Mouse (Mus musculus): ENCODE measurements around the gene Plcb3. TPM values are rescaled to one million over a fixed set of nuclear protein-coding genes. Genes with fewer than 3 reads are reported as not detected.
"Not testable (repeated sequence)": the region's sequence is repeated elsewhere in the genome, so short reads cannot be mapped to it uniquely, and the experiment has no call there.

The Plcb3 gene
- polyA plus RNA-seq, 1 experiment from 2014 or later: 41.4 TPM

DNA sequence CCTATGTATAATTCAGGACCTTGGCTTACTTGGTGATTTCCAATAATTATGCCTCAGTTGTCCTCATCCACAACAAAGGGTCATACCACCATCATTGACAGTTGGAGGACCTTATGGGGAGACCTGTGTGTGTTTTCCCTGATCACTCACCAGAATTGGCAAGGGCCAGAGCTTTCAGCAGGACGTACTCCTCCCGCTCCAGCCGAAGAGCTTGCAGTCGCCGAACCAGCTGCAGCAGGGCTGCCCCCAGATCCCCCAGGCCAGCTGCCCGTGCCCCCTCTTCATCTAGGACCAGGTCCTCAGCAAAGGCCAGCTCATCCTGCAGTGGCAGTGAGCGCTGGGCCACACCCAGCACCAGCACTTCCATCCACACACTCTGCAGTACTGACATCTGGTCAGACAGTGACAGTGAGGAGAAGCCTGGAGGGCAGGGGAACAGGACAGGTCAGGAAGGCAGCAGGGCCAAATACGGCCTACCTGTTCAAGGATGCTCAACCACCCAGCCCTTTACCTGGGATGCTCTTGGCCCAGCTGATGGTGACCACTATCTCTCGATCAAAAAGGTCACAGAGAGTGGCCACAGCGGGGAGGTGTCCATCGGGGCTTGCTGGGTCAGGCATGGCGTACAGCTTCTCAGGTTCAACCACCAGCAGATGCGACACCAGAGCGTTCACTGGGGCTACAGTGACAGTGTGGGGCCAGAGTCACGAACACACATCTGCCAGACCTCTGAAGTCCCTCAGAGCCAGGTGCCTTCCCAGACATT lies 63.9 kb downstream of the Plcb3 start:
- H3K9me3 ChIP-seq: no peaks in the 10 kb centered on the region
- peak overlapping the region; percentile 23 for H3K4me2 ChIP-seq
- H3K4me1 ChIP-seq (replicated peaks): peaks cover 20% of the 10 kb centered on the region
- whole genome bisulfite sequencing: 93% methylated on average over 15 of the region's 15 CpGs
- H3K4me3 ChIP-seq (replicated peaks): no peak overlapping the region
- H3K9ac ChIP-seq (replicated peaks): no peak overlapping the region
- peaks cover 32% of the 10 kb centered on the region for H3K36me3 ChIP-seq
- no peak overlapping the region for H3K27ac ChIP-seq
- ATAC-seq (ENCODE audit: insufficient number of reproducible peaks, insufficient read depth, low FRiP score, low TSS enrichment, low read depth): no peak
- no peaks in the 10 kb centered on the region for H3K27me3 ChIP-seq

DNA sequence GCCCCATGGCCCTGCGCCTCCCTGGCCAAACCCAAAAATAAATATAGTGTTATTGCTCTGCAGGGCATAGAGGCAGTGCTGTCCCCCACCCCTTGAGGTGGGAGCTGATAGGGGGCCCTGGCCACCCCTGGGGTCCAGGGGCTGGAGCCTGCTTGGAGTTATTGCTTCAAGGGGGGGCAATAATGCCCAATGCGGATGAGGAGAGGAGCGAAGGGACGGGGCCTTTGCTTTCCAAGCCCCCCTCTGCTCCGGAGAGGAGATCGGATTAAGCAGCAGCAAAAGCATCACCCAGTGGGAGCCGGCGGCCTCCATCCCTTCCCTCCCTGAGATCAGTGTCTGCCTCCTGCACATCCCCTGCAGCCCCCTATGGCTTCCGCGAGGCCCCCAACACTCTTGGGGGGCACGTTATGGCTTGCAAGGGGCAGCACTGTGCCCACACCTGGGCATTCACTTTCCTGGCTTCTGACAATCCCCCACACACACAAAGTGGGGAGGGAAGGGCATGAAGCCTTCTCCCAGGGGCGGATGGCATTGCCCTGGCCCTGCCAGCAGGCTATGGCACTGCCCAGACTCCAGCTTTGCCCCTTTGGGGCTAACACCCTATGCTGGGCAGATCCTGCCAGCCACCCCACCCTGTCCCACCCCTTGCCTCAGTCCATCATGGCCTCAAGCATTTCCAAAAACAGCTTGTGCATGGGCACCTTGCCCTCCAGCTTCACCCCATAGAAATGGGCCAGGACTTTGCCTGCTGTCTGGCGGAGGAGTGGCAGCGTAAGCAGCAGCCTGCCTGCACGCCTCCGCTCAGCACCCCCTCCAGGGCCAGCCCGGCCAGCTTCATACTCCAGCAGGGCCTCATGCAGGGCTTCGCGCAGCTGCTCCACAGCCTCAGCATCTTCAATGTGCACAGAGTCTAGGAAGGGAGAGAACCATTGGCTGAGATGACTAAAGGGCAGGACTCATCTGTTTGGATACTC lies 64.9 kb downstream of the Plcb3 start:
- Histone ChIP-seq H3K4me3 (replicated peaks) (peak overlapping the region; percentile 62), H3K4me2 (peak overlapping the region; percentile 68), H3K4me1 (replicated peaks) (peaks cover 20% of the 10 kb centered on the region), H3K9me3 (no peaks in the 10 kb centered on the region), H3K9ac (replicated peaks) (no peak overlapping the region), H3K27ac (no peak overlapping the region), H3K36me3 (peaks cover 41% of the 10 kb centered on the region), H3K27me3 (no peaks in the 10 kb centered on the region)
- 82% methylated on average over 19 of the region's 19 CpGs for WGBS
- ATAC-seq (ENCODE audit: insufficient number of reproducible peaks, insufficient read depth, low FRiP score, low TSS enrichment, low read depth): no peak

DNA sequence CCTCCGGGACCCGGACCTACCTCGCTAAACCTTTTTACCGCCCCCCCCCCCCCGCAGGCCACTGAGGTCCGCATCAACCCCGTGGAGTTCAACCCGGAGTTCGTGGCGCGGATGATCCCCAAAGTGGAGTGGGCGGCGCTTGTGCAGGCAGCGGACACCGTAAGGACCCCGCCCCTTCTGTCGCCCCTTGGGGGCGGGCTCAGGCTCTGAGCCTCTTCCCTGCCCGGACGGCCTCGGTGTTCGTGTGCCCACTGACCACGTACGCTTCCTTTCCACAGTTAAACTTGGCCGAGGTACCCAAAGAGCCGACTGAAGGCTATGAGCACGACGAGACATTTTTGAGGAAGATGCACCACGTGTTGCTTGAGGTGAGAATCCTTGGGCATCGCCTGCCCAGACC lies 66.0 kb downstream of the Plcb3 start:
- WGBS: 1% methylated on average over 30 of the region's 30 CpGs
- Histone ChIP-seq H3K4me2 (peak overlapping the region; percentile 68), H3K4me3 (replicated peaks) (peak overlapping the region; percentile 62), H3K27ac (peak overlapping the region; percentile 98), H3K36me3 (peaks cover 51% of the 10 kb centered on the region), H3K4me1 (replicated peaks) (peaks cover 20% of the 10 kb centered on the region), H3K9ac (replicated peaks) (peak overlapping the region; percentile 70)
- peak; percentile 15; the same call in 1 of the 2 replicates for ATAC-seq (ENCODE audit: insufficient number of reproducible peaks, insufficient read depth, low FRiP score, low TSS enrichment, low read depth)
- H3K27me3 ChIP-seq, H3K9me3 ChIP-seq: not testable (repeated sequence)

DNA sequence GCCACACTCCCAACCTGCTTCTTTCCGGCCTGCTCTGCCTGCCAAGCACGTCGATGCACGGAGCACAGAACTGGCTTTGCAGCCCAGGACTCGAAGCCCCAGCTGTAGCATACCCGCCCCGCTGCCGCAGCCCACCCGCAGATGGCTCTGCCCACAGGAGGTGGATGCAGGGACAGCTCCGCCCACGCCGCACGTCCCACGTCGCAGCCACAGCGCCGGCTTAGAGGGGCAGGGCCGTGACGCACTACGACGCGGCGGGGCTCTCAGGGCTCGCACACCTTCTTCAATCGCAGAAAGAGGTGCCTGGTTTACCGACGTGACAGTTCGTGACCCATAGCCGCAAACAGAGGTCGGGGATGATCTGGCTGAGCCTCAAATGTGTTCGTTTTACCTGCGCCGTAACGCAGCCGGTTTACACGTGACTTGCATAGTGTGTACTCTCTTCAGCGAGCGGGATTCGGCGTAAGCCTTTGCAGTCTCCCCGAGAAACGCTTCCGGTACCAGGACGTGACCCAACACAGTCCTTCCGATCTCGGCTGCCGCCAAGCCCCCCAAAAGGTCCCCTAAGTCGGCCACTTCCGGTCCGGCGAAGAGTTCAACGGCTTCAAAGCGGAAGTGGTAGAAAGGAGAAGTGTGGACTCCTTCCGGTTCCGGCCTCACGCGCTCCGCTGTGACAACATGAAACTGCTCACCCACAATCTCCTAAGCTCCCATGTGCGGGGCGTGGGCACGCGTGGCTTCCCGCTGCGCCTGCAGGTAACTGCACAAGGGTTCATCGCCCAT lies 66.6 kb downstream of the Plcb3 start, which contains the start of the genes Trmt112 and Prdx5:
Trmt112 (plus strand) TSS at position 192 of the 783 bp plus-strand sequence.
Prdx5 (minus strand) TSS at position 600 of the 783 bp plus-strand sequence.
- Histone ChIP-seq H3K27ac (peak within 1 kb of the TSS; percentile 98), H3K4me1 (replicated peaks) (peaks cover 20% of the 10 kb centered on the region), H3K9ac (replicated peaks) (peak within 1 kb of the TSS; percentile 70), H3K27me3 (no peaks in the 10 kb centered on the region), H3K4me3 (replicated peaks) (peak within 1 kb of the TSS; percentile 62), H3K36me3 (peaks cover 57% of the 10 kb centered on the region), H3K4me2 (peak within 1 kb of the TSS; percentile 68), H3K9me3 (no peaks in the 10 kb centered on the region)
- WGBS: under 1% methylated on average over 65 of the region's 65 CpGs
- peak; percentile 91 for ATAC-seq (ENCODE audit: insufficient number of reproducible peaks, insufficient read depth, low FRiP score, low TSS enrichment, low read depth)

DNA sequence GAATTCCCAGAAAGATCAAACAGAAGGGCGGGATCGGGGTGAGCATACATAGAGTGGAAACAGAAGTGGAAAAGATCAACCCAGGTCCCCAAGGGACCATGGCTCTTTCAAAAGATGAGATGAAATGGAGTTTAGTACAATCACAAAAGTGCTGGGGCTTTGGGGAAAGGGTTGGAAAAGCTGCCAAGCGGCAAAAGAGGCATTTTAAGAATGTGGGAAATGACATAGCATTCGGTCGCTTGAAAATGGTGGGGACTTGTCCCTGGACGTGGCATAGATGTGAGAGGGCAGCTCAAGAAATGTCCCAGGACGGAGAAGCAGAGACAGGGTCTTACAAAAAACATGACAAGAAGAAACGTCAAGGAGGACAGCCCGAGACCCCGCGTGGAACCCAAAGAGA lies 67.2 kb downstream of the Plcb3 start:
- H3K9me3 ChIP-seq: no peaks in the 10 kb centered on the region
- peaks cover 20% of the 10 kb centered on the region for H3K4me1 ChIP-seq (replicated peaks)
- peak overlapping the region; percentile 68 for H3K4me2 ChIP-seq
- H3K36me3 ChIP-seq: peaks cover 62% of the 10 kb centered on the region
- 11% methylated on average over 11 of the region's 11 CpGs for WGBS
- ATAC-seq (ENCODE audit: insufficient number of reproducible peaks, insufficient read depth, low FRiP score, low TSS enrichment, low read depth): no peak
- peak overlapping the region; percentile 98 for H3K27ac ChIP-seq
- no peaks in the 10 kb centered on the region for H3K27me3 ChIP-seq
- H3K9ac ChIP-seq (replicated peaks): peak overlapping the region; percentile 70
- peak overlapping the region; percentile 62 for H3K4me3 ChIP-seq (replicated peaks)

DNA sequence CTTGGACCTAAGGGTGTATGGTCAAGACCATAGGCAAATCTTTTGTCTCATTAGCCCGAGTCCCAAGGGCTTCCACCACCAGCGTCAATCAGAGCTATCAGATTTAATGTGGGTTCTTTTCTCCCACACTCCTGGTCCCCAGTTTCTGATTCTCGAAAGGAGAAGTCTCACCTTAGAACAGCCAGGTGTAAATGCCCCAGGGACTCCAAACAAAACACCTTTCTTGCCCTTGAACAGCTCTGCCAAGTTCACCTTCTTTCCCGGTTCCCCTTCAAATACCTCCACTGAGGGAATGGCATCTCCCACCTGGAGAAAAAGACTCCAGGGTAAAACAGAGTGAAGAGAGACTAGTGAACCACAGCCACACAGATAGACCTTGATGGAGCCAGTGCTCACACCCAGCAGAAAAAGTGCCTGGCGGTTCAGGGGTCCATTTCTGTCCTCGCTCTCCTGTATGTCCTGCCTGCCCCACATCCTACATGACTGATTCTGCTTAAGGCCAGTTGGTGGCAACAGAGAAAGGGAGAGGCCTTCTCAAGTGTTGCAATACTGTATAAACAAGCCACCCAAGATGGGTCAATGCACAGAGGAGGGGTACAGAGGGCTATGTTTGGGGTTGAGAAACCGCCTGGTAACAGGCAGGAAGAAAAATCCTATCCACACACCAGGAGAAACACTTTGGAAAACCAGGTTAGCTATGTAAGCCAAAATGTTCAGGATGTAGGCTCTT lies 68.3 kb downstream of the Plcb3 start:
- H3K4me3 ChIP-seq (replicated peaks): peak overlapping the region; percentile 62
- 84% methylated on average over 7 of the region's 7 CpGs for WGBS
- no peak for ATAC-seq (ENCODE audit: insufficient number of reproducible peaks, insufficient read depth, low FRiP score, low TSS enrichment, low read depth)
- H3K27ac ChIP-seq: no peak overlapping the region
- H3K36me3 ChIP-seq: peaks cover 54% of the 10 kb centered on the region
- peak overlapping the region; percentile 68 for H3K4me2 ChIP-seq
- no peaks in the 10 kb centered on the region for H3K27me3 ChIP-seq
- no peaks in the 10 kb centered on the region for H3K9me3 ChIP-seq
- H3K4me1 ChIP-seq (replicated peaks): peaks cover 20% of the 10 kb centered on the region
- H3K9ac ChIP-seq (replicated peaks): peak overlapping the region; percentile 70; the same call in 1 of the 2 replicates

DNA sequence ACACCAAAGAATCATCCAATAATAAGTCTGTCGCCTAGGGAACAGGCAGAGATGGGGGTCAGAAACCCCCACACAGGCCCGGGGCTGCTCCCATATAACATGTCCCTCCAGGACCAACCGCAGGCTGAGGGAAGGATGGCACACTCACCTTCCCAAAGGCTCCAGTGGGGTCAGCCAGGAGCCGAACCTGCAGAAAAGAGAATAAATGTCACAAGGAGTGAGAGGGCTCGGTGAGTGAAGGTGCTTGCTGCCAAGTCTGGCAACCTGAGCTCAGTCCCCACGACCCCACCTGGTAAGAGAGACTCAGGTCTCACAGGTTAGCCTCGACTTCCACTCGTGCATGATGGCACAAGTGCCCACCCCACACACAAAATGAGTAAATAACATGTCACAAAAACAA lies 69.2 kb downstream of the Plcb3 start:
- Histone ChIP-seq H3K4me2 (no peak overlapping the region), H3K36me3 (peaks cover 45% of the 10 kb centered on the region), H3K4me3 (replicated peaks) (no peak overlapping the region), H3K9ac (replicated peaks) (no peak overlapping the region), H3K9me3 (no peaks in the 10 kb centered on the region), H3K27ac (no peak overlapping the region), H3K4me1 (replicated peaks) (peaks cover 20% of the 10 kb centered on the region), H3K27me3 (no peaks in the 10 kb centered on the region)
- no peak for ATAC-seq (ENCODE audit: insufficient number of reproducible peaks, insufficient read depth, low FRiP score, low TSS enrichment, low read depth)
- 94% methylated on average over 8 of the region's 8 CpGs for WGBS

DNA sequence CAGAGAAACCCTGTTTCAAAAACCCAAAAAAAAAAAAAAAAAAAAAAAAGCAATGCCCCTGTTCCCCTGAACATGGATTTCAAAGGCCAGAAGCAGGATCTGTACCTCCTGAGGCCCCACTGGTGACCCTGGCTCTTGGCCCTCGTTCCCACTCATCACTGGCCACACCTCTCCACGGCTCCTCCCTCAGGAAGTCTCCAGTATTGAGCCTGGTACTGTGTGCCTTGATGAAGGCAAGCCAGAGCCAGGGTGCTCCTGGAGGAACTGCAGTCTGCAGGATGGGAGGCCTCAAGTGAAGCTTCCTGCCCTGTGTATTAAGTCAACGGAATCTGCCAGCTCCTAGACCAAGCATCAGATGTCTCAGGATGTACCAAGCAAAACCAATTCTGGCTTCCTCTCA lies 70.1 kb downstream of the Plcb3 start:
- H3K4me2 ChIP-seq: no peak overlapping the region
- H3K27me3 ChIP-seq: no peaks in the 10 kb centered on the region
- peaks cover 36% of the 10 kb centered on the region for H3K36me3 ChIP-seq
- no peak overlapping the region for H3K9ac ChIP-seq (replicated peaks)
- 84% methylated on average over 3 of the region's 3 CpGs for WGBS
- no peaks in the 10 kb centered on the region for H3K9me3 ChIP-seq
- no peak for ATAC-seq (ENCODE audit: insufficient number of reproducible peaks, insufficient read depth, low FRiP score, low TSS enrichment, low read depth)
- peaks cover 16% of the 10 kb centered on the region for H3K4me1 ChIP-seq (replicated peaks)
- no peak overlapping the region for H3K4me3 ChIP-seq (replicated peaks)
- no peak overlapping the region for H3K27ac ChIP-seq

DNA sequence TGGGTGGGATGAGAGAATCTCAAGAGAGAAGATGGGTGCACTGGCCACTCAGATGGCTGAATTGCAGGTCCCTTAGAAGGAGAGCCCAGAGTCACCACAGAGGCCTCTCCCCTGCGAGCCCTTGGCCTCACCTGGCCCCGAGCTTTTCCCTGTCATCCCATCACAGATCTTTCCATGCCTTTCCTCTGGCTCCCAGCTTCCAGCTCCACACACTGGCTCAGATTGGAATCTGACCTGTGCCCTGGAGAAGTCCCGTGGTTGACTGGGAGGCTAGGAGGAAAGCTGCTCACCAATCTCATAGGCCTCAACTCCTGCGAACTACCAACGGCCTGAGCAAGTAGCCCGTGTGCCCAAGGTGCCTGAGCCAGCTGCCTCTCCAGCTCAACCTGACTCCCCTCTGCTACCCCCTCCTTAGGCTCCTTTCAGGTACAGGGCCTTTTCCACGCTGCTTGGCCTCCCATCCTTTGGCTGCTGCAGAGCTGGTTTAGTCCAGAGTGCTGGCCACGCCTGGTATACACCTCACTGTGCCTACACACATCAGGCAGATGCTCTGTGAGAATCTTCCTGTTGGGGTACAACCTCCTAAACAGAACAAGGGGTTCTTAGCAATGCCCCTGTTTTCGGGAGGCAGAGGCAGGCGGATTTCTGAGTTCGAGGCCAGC lies 70.6 kb downstream of the Plcb3 start:
- 92% methylated on average over 11 of the region's 11 CpGs for WGBS

DNA sequence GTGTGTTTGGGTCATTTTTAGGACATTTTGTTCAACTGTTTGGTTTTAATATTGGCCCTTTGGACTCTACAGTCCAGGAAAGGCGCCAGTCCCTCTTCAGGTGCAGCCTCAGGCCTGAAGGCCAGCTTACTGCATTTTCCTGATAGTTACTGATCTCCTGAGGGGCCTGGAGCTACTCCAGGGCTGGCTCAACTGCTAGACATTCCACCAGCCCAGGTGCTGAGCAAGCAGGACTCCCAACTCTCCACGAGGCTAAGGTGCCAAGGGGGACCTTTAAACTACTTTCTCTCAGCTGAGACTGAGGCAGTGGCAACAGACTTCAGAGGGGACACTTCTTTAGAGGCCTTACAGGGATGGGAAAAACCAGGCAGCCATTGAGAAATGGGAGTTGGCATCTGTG lies 71.4 kb downstream of the Plcb3 start:
- no peak for ATAC-seq (ENCODE audit: insufficient number of reproducible peaks, insufficient read depth, low FRiP score, low TSS enrichment, low read depth)
- no peak overlapping the region for H3K4me2 ChIP-seq
- no peak overlapping the region for H3K4me3 ChIP-seq (replicated peaks)
- 83% methylated on average over 2 of the region's 2 CpGs for WGBS
- no peaks in the 10 kb centered on the region for H3K27me3 ChIP-seq
- no peak overlapping the region for H3K27ac ChIP-seq
- peaks cover 12% of the 10 kb centered on the region for H3K4me1 ChIP-seq (replicated peaks)
- H3K36me3 ChIP-seq: peaks cover 33% of the 10 kb centered on the region
- H3K9ac ChIP-seq (replicated peaks): no peak overlapping the region
- 0 out of 2 replicates have a peak, but pooled peaks cover 5% of the 10 kb centered on the region for H3K9me3 ChIP-seq

More for the DNA sequence above, 70.6 kb downstream of the Plcb3 start:
- H3K9me3 ChIP-seq: no peaks in the 10 kb centered on the region
- ATAC-seq (ENCODE audit: insufficient number of reproducible peaks, insufficient read depth, low FRiP score, low TSS enrichment, low read depth): no peak
- H3K27me3 ChIP-seq: no peaks in the 10 kb centered on the region
- no peak overlapping the region for H3K27ac ChIP-seq
- no peak overlapping the region for H3K4me3 ChIP-seq (replicated peaks)
- H3K4me2 ChIP-seq: no peak overlapping the region
- peaks cover 12% of the 10 kb centered on the region for H3K4me1 ChIP-seq (replicated peaks)
- H3K9ac ChIP-seq (replicated peaks): no peak overlapping the region
- H3K36me3 ChIP-seq: peaks cover 33% of the 10 kb centered on the region

Measured in limb, embryonic 12.5 days (tissue).